Mouse (Mus musculus) olfactory bulb, adult 2 months (tissue): ENCODE data around the gene Tnfrsf9.

Experiments used
- CTCF ChIP-seq: fragments of 200-500 bp; IDR thresholded peaks from 2 replicates; pipeline ENCODE4 v1.5.1; 2012; ENCODE audit warnings: low read depth, mild to moderate bottlenecking, low read length, moderate library complexity; ENCODE audit not compliant: insufficient read depth
- POLR2A ChIP-seq: fragments of 200-500 bp; IDR thresholded peaks from 2 replicates; pipeline ENCODE4 v1.6.1; 2012; ENCODE audit warnings: mild to moderate bottlenecking, low read depth, low read length, moderate library complexity; ENCODE audit not compliant: insufficient read depth

- no peak for TF ChIP-seq POLR2A
- no peak for TF ChIP-seq CTCF
Observed at GRCm38 (mm10) chr4:150917336-150918027, 3.1 kb downstream of the Tnfrsf9 start.
